Mouse (Mus musculus): ENCODE results near the gene Bbip1. TPM values are rescaled to one million over a fixed set of nuclear protein-coding genes. Genes with fewer than 3 reads are reported as not detected.
A peak's percentile ranks its signal among the peaks of the same experiment; 100 is the strongest.
"Not testable (repeated sequence)": the region's sequence is repeated elsewhere in the genome, so short reads cannot be mapped to it uniquely, and the experiment has no call there.

Gene Bbip1
- 10 to 100 TPM; 36.5 to 41.6 (median 37.9) TPM for total RNA-seq (2022)

GRCm38 (mm10) chr19:53943802-53944785, at the start of gene Bbip1, which contains the start of gene Shoc2:
Gene Bbip1, minus strand, starts transcription at chr19:53944627.
Gene Shoc2, plus strand, starts transcription at chr19:53944306.
- peak; percentile 98 for DNase-seq (ENCODE audit: low spot score)

DNA sequence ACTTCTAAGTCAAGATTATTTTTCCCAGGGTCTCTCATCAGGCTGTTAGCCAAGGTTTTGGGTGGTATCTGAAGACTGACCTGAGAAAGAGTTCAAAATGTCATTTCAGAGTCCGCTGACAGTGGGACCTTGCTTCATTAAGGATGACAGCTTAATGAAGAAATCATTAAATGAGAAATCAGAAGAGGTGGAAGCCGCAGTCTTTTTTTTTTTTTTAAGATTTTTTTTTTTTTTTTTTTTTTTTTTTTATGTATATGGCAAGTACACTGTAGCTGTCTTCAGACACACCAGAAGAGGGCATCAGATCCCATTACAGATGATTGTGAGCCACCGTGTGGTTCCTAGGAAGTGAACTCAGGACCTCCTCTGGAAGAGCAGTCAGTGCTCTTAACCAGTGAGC, 49.4 kb upstream of the Bbip1 start:
- DNase-seq (ENCODE audit: low spot score): no peak

GRCm38 (mm10) chr19:53990538-53990937, 46.1 kb upstream of the Bbip1 start:
- DNase-seq (ENCODE audit: low spot score): no peak

DNA sequence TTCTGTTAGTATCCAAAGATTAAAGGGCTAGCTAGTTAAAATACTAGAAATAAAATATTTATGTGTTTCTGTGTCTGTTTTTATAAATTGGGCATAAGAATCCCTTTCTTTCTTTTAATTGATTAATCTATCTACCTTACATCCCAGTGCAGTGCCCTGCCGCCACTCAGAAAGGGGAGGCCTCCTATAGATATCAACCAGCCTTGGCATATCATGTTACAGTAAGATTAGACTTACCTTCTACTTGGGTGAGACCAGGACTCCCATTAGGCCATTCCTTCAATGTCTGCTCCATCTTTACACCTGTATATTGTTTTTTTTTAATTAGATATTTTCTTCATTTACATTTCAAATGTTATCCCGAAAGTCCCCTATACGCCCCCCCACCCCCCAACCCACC, 40.2 kb upstream of the Bbip1 start:
- no peak for DNase-seq (ENCODE audit: low spot score)

- DNase-seq (ENCODE audit: low spot score): no peak
Measured at GRCm38 (mm10) chr19:53983336-53983735, 38.9 kb upstream of the Bbip1 start.

GRCm38 (mm10) chr19:53982041-53982440, 37.6 kb upstream of the Bbip1 start:
- DNase-seq (ENCODE audit: low spot score): no peak

- DNase-seq (ENCODE audit: low spot score): no peak
Measured at GRCm38 (mm10) chr19:53973656-53974055, 29.2 kb upstream of the Bbip1 start.

DNA sequence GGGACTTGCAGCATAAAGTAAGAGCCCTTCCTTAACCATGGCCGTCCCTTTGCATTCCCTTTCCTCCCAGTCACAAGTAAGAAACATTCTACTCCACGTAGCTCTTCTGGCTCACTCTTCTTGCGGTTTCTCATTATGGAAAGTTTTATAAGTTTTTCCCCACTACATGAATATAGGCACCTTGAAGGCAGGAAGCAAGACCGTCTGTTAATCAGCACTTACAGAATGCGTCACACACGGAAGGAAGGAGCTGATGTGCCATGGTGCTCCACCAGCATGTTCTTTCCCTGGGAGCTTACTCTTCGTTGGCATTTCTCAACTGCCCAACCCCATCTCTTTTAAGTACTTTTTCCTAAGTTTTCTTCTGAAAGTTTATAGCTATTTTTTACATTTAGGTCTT, 27.5 kb upstream of the Bbip1 start:
- DNase-seq (ENCODE audit: low spot score): no peak

- no peak for DNase-seq (ENCODE audit: low spot score)
Measured at GRCm38 (mm10) chr19:53969226-53969625, 24.8 kb upstream of the Bbip1 start.

DNA sequence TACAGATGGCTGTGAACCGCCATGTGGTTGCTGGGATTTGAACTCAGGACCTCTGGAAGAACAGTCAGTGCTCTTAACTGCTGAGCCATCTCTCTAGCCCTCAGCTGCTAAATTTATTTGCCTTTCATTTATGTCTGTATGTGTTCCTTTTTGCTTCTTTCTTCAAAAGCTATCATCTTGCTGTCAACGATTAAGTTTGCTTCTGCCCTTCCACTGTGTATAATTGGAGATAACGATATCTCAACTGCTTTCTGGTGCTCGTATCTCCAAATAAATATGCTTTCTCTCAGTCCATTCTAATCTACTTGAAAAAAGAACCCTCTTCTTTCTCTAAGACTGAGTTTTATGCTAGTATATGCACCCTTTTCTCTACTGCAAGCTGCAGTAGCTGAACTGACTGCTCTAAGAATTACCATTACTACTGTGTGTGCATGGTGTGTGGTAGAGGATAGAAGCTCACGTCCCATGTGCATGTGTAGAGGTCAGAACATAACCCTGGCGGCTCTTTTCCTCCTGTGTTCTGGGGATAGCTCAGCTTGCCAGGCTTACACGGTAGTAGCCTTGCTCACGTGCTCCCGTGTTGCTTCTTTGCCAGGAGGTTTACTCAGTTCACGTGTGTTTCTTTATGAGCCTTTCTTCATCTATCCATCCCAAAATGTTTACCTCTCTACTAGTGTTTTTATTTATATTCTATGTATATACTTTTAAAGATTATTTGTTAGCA, 20.6 kb upstream of the Bbip1 start:
- no peak for DNase-seq (ENCODE audit: low spot score)

DNA sequence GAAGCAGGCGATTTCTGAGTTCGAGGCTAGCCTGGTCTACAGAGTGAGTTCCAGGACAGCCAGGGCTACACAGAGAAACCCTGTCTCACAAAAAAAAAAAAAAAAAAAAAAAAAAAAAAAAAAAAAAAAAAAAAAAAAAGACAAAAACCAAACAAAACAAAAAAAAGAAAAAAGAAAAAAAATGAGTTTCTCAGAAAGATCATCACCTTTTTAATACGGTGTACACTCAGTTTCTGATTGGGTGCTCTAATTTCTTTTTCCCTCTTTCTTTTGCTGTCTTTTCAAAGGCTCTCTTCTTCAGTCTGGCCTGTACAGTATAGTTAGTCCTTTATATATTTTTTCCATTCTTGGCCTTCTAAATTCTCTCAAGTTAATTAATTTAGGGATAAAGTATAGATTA, 19.9 kb upstream of the Bbip1 start:
- DNase-seq (ENCODE audit: low spot score): not testable (repeated sequence)

GRCm38 (mm10) chr19:53962511-53962910, 18.1 kb upstream of the Bbip1 start:
- DNase-seq (ENCODE audit: low spot score): no peak

- DNase-seq (ENCODE audit: low spot score): no peak
Measured at GRCm38 (mm10) chr19:53957513-53957912, 13.1 kb upstream of the Bbip1 start.

DNA sequence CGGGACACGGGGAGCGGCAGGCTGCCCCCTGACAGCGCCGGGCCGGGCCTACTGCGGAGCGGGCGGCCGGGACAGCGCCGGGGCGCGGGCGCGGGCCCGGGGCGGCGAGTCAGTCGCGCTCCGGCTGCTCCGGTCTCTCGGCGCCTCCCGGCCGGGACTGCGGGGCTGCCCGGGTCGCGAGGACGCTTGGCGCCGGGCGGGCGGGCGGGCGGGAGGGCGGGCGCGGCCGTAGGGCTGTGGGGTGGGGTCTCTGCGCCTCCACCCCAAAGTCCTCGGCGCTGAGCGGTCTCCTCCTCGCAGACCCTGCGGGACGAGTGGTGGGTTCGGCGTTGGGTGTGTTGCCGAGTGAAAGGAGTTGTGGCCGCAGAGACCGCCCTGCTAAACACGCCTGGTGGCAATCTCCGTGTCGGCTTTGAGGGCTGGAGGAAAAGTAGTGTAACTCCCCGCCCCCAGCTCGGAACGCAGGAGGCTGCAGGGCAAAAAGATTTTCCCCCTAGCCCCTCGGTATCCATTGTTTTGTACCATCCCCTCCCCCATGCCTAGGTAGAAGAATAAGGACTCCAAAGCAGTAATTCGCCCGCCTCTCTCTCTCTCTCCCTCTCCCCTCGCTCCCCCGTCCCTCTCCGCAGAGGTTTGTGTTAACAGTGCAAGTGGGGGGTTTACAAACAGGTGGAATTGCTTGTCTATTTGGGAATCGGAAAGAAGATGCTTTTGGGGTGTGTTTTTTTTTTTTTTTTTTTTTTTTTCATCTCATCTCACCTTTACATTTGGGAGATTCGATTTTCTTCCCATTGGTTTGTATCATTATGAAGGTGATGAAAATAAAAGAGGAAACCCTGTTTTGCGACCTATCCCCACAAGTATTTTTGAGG, 980 bp upstream of the Bbip1 start:
- DNase-seq (ENCODE audit: low spot score): peak; percentile 18

DNA sequence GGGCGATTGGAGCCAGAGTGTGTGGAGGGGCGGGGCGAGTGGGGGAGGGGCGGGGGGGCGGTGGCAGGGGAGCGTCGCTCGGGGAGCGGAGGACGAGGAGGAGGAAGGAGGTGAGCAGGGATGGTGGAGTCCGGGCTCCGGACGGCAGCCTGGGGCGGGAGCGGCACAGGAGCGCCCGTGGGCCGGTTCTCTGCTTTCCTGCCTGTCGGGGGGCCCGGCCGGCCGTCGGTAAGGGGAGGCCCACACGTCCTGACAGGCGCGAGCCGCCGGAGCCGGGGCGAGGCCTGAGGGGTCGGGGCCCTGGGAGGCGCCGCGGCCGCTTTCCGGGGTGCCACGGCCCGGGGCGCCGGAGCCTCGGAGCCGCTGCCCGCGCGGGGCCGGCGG, 351 bp upstream of the Bbip1 start:
- no peak for DNase-seq (ENCODE audit: low spot score)

GRCm38 (mm10) chr19:53942342-53942741, 2.1 kb downstream of the Bbip1 start:
- DNase-seq (ENCODE audit: low spot score): no peak

- no peak for DNase-seq (ENCODE audit: low spot score)
Measured at GRCm38 (mm10) chr19:53941139-53941538, 3.3 kb downstream of the Bbip1 start.

DNA sequence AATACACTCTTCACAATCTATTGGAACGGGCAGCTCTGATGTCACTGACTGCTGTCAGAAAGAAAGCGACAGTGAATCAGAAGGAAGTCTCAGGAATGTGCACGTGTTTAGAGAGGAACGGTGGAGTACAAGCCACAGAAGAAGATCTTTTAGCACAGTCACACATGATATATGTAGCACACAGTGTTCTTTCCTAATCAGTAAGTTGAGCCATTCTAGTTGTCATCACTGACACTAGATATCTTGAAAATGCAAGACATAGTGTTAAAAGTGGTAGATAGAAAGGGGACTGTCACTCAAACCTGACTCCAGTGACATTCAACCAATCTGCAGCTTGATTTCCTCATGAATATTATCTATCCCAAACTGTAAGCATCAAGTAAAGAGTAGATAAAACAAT, 5.0 kb downstream of the Bbip1 start:
- DNase-seq (ENCODE audit: low spot score): no peak

DNA sequence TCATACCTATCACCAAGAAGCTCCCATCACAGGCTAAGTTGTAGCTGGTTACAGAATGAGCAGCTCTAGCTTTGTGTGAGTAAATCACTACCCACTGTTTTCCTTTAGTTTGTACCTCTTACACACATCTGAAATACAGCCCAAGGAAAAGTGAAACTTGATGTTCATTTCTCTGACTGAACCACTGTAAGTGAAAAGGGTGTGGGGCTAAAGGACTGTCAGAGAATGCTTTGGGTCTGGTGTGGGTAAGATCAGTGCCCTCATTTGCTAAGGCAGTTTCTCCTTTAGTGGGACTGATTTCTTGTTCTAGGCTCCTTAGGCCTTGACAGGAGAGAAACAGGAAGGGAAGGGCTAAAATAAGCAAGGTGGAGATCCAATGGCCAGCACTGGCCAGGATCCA, 10.4 kb downstream of the Bbip1 start:
- DNase-seq (ENCODE audit: low spot score): peak; percentile 13

GRCm38 (mm10) chr19:53933050-53933449, 11.4 kb downstream of the Bbip1 start:
- DNase-seq (ENCODE audit: low spot score): no peak

- DNase-seq (ENCODE audit: low spot score): no peak
Measured at GRCm38 (mm10) chr19:53929218-53929617, 15.2 kb downstream of the Bbip1 start.

- no peak for DNase-seq (ENCODE audit: low spot score)
Measured at GRCm38 (mm10) chr19:53926705-53927104, 17.7 kb downstream of the Bbip1 start.

Measured in heart, adult 8-10 months (tissue).